Mouse (Mus musculus) layer of hippocampus, adult 2 months (tissue): ENCODE results near the gene Asb9. TPM values are rescaled to one million over a fixed set of nuclear protein-coding genes. Genes with fewer than 3 reads are reported as not detected.

Source experiments
- DNase-seq, 2 experiments: peaks; one replicate each; pipeline ENCODE4 v3.0.0; 2022; ENCODE audit warnings: low spot score in 2 of 2
- H3K27ac ChIP-seq: fragments of 200-600 bp; 2 replicates; pipeline ENCODE4 v1.8.1; 2022
- H3K4me3 ChIP-seq: fragments of 200-600 bp; 2 replicates; pipeline ENCODE4 v1.8.1; 2022; ENCODE audit warnings: mild to moderate bottlenecking
- CTCF ChIP-seq: fragments of 200-600 bp; conservative IDR thresholded peaks from 2 replicates; pipeline ENCODE4 v1.8.1; 2022; ENCODE audit warnings: antibody characterized with exemption, mild to moderate bottlenecking, moderate library complexity
- long read RNA-seq, 2 experiments: library from polyadenylated mRNA; stranded (forward); transcript quantifications; one replicate each; pipeline ENCODE4 v2.0.0; 2021; ENCODE audit warnings: borderline mapping rate in 2 of 2
- total RNA-seq, 2 experiments: library from RNA; stranded (reverse); gene quantifications; 2 replicates each; pipeline ENCODE4 v1.2.3; 2021

Gene Asb9
- total RNA-seq, result not detected
- long read RNA-seq, experiment 1, result 0 reads
- long read RNA-seq, experiment 2, result 0 reads

DNA sequence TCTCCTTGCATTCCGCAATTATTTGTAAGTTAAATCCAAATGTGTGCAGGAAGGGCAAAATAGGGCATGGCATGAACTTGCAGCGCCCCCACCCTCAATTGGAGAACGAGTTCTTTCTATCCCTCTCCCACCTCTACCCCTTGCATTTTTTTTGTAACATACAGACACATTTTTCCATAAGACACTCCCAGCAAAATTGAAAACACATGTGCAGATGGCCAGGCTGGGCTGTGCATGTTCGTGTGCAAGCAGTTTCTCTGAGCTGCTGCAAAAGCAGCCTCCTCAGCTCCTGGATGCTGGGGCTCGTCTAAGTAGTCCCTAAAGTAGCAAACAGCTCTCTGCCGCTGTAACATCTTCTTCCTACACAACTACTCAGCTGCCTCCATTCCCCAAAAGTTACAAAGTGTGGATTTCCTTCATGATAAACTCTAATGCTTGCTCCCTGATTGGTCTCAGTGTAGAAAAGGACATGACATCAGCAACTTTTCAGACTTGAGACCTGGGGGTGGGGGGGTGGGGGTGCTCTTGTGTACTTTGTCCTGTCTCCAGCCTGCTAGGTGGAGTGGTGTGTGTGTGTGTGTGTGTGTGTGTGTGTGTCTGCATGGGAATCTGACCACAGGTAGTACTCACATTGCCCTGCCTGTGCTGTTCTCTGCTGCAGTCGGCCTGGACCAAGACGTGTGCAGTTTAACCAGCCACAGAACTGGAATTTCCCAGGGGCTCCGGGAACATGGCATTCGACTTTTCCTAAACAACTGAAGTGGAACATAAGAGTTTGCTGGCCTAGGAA is at the start of gene Asb9:
TSS of gene Asb9 (plus strand) at position 619 of the 790 bp plus-strand sequence.
- H3K4me3 ChIP-seq, result no peak within 1 kb of the TSS
- no peak for TF ChIP-seq CTCF
- no peak within 1 kb of the TSS for H3K27ac ChIP-seq
- no peak for DNase-seq

DNA sequence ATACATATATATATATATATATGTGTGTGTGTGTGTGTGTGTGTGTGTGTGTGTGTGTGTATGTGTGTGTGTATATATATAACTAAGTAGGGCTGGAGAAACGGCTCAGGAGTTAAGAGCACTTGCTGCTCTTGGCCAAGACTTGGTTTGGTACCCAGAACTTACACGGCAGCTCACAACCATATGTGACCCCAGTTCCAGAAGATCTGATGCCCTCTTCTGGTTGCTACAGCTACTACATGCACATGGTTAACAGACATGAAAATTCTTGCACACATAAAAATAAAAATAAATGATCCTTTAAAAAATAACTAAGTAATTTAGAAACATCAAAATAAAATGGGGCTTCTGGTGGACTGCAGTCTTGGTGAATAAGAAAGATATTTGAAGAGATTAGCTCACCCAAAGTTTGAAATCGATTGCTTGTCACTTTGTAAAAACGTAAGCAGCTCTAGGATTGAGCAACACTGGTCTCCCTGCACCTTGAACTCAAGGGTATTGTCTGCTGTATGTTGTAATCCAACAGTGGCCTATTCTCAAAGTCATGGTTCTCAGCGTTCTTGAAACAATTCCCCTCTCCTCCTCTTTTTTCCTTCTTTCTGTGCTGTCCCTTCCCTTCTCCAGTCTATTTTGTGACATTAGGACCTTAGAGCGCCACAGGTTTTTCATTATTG is 46.8 kb upstream of the Asb9 start:
- H3K27ac ChIP-seq, result no peak overlapping the region
- no peak overlapping the region for H3K4me3 ChIP-seq
- no peak for DNase-seq
- peak; percentile 48 for TF ChIP-seq CTCF

DNA sequence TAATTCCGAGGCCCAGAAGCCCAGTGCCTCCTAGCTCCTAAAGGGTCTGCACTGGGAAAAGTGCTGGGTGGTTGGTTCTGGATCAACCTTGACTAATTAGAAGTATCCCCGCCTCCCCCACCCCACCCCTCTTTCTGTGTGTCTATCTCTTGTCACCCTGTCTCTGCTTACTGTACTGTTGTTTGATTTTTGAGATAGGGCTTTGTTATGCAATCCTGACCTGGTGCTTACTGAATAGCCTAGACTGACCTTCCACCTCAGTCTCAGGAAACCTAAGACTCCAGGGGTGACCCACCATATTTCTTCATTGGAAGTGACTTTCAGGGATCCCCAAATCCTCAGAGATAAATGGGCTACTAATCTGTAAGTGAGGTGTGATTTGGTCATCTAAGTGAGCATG is 3.9 kb upstream of the Asb9 start:
- H3K27ac ChIP-seq, result no peak overlapping the region
- TF ChIP-seq CTCF, result no peak
- DNase-seq, result no peak
- no peak overlapping the region for H3K4me3 ChIP-seq

DNA sequence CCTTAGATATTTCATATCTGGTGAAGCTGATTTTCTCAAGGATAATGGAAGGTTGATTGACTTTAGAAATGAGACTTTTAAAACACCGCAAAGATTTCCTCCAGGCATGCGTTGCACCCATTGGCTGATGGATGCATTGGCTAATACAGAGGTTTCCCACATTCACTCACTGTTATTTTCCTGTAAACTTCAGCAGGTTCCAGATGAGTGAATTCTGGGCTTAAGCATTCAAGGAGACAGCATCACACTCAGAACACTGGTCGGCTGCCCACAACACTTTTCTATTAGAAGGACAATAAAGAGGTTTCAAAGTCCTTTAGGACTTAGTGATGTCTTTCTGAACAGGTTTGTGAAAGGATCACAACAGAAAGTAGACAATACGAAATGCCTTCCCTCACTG is 941 bp downstream of the Asb9 start:
- DNase-seq, result no peak
- Histone ChIP-seq H3K27ac (no peak overlapping the region), H3K4me3 (no peak overlapping the region)
- no peak for TF ChIP-seq CTCF

DNA sequence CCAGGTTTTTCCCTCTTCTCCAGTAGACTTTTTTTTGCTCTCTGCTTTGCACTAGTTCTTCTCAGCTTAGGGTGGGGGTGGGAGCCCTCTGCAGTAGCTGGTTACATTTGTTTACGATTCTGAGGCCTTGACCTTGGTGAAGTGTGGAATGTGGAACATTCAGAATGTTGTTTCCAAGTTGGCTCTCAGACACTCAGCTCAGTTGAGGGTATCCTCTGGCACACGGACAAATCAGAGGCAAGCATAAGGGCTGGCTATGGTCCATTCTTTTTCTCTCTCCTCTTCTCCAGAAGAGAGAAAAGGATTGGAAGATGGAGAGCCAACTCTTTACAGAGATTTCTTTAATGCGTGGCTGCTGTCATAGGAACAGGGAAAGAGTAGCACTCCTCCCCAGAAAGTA is 2.6 kb downstream of the Asb9 start:
- Histone ChIP-seq H3K4me3 (no peak overlapping the region), H3K27ac (no peak overlapping the region)
- DNase-seq, result no peak
- TF ChIP-seq CTCF, result no peak

DNA sequence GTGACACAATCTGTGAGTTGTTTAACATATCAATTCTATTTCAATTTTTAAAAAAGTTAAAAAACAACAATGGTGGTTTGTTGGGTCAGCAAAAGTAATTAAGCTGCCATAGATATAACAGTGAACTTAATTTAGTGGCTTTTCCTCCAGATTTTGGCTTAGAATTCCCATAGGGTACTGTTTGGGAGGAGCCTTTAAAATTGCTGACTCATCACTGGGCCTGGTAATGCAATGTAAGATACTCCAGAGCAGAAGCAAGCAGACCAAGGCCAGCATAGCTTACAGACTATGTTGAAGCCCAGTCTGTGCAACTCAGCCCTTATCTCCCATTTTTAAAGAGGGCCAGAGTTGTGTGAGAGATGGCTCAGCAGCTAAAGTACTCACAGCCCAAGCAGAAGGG is 16.0 kb downstream of the Asb9 start:
- no peak for TF ChIP-seq CTCF

DNA sequence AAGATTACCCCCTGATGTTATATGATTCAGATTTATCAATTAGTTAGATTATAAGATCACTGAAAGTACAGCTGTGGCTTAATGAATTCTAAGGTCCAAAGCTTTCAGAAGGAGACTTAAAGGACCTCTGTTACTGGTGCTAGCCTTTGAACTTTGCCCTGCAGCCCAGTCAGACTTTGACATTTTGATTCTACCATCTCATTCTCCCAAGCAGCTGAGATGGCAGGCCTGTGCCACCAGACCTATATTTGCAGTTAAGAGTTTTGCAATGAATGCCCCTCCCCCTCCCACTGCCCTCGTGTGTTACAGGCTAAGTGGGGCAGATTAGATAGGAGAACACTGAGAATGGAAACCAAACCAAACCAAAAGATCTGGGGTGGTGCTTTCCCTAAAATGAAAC is 20.4 kb downstream of the Asb9 start:
- Histone ChIP-seq H3K4me3 (no peak overlapping the region), H3K27ac (no peak overlapping the region)
- no peak for DNase-seq
- TF ChIP-seq CTCF, result no peak

More for the DNA sequence above, 16.0 kb downstream of the Asb9 start:
- no peak overlapping the region for H3K4me3 ChIP-seq
- DNase-seq, result no peak
- no peak overlapping the region for H3K27ac ChIP-seq

DNA sequence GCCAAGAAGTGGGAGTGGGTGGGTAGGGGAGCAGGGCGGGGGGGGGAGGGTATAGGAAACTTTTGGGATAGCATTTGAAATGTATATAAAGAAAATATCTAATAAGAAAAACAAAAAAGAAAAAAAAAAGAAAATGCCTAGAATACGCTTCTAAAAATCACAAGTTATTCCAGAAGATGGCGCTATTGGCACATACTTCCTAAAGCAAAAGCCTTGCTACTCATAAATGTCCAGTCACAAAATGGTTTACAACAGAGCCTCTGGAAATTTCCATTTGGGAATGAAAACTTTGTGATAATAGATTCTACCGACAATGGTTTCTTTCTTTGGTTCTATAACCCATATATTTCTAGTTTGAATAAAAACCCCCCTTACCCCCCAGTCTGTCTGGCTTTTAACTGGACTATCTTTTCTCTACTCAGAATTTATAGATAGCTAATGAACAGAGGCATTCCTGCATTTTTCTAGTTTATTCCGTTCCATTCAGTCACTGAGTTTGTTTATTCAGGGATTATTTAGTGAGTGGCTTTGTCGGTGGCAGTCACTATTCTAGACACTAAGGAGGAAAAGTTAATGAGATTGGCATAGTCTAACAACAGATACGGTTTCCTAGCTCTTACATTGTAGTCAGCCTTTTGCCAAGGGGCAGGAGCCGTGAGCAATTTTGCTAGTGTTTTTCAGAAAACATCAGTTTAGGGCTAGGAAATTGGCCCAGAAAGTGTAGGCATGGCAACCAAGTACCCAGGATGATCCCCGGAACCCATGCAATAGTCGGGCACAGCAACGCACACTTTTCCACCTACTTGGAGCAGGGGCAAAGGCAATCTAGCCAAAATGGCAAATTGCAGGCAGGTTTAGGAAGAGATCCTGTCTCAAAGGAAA is 35.5 kb downstream of the Asb9 start:
- peak; percentile 14 to 26 for DNase-seq
- Histone ChIP-seq H3K4me3 (no peak overlapping the region; the same call in 1 of the 2 replicates), H3K27ac (no peak overlapping the region)
- peak; percentile 76 for TF ChIP-seq CTCF

DNA sequence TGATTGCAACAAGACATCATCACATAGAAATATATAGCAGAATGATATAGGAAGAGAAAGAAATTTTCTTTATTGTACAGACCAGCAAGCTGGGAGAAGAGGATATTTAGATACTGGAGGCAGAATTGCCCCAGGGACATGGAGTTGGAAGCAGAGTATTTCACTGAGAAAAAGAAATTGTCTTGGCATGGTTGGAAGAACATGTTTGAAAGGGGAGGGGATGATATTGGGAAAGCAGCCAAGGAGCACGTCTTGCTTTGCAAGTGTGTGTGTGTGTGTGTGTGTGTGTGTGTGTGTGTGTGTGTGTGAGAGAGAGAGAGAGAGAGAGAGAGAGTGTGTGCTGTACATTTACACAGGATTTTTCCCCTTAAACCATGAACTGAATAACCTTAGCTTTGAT is 64.1 kb downstream of the Asb9 start:
- no peak for TF ChIP-seq CTCF
- Histone ChIP-seq H3K27ac (no peak overlapping the region), H3K4me3 (no peak overlapping the region)
- no peak for DNase-seq

DNA sequence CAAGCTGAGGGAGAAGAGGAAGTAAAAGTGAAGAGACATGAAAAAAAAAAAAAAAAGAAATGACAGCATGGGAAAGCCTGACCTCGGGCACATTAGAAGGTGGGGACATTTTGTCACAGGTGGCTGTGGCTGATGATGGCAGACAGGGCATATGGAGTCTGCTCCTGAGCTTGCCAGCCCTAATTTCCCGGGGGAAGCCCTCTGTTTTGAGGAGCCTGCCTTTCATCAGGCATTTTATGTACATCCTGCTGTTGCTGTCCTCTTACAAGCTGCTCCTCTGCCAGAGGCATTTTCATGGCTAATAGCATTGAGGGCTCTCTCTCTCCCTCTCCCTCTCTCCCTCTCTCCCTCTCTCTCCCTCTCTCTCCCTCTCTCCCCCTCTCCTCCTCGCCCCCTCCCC is 70.8 kb downstream of the Asb9 start:
- no peak for TF ChIP-seq CTCF
- Histone ChIP-seq H3K4me3 (no peak overlapping the region), H3K27ac (no peak overlapping the region)
- DNase-seq, result no peak

Other genes starting within 250 kb of the Asb9 start
- 1 to 10 TPM in 1 of 2 experiments, under 1 TPM in 1; 0.59 to 1.0 TPM for gene Bmx, start 248.1 kb upstream of the Asb9 start, total RNA-seq
- 1 to 10 TPM; 6.7 to 8.9 TPM for gene Pir, start 237.0 kb upstream of the Asb9 start, total RNA-seq
- 1 to 10 TPM; 2.7 to 2.9 TPM for gene Vegfd, start 132.9 kb upstream of the Asb9 start, total RNA-seq
- gene Piga, start 86.5 kb upstream of the Asb9 start, total RNA-seq, result 1 to 10 TPM; 7.0 to 9.4 TPM
- 1 to 10 TPM; 1.0 to 2.8 TPM for gene Asb11, start 69.3 kb upstream of the Asb9 start, total RNA-seq